Mouse (Mus musculus) kidney, adult 2 months (tissue): ENCODE measurements around the gene Nbeal2. TPM values are rescaled to one million over a fixed set of nuclear protein-coding genes. Genes with fewer than 3 reads are reported as not detected.

Experiments
- DNase-seq: peaks from one replicate; pipeline ENCODE4 v3.0.0; 2021
- H3K27ac ChIP-seq: fragments of 200-500 bp; 2 replicates; pipeline ENCODE4 v1.5.1; 2012; ENCODE audit warnings: low read depth, low read length, control low read depth, inconsistent platforms; ENCODE audit not compliant: insufficient read depth
- H3K27me3 ChIP-seq: fragments of 200-500 bp; replicated peaks from 2 replicates; pipeline ENCODE4 v1.6.1; 2012; ENCODE audit warnings: mild to moderate bottlenecking, moderate library complexity, low read length, inconsistent platforms; ENCODE audit not compliant: control insufficient read depth, insufficient read depth
- H3K36me3 ChIP-seq: fragments of 200-500 bp; 2 replicates; pipeline ENCODE4 v1.6.1; 2012; ENCODE audit warnings: mild to moderate bottlenecking, moderate library complexity, low read length, inconsistent platforms; ENCODE audit not compliant: control insufficient read depth, insufficient read depth
- H3K4me1 ChIP-seq: fragments of 200-500 bp; 2 replicates; pipeline ENCODE4 v1.6.1; 2011; ENCODE audit warnings: low read length; ENCODE audit not compliant: control insufficient read depth, insufficient read depth
- H3K4me3 ChIP-seq: fragments of 200-500 bp; 2 replicates; pipeline ENCODE4 v1.5.1; 2011; ENCODE audit warnings: mild to moderate bottlenecking, low read depth, low read length, control low read depth; ENCODE audit not compliant: insufficient read depth
- CTCF ChIP-seq: fragments of 200-500 bp; conservative IDR thresholded peaks from 2 replicates; pipeline ENCODE4 v1.5.1; 2011; ENCODE audit warnings: low read depth, mild to moderate bottlenecking, control low read depth, low read length, moderate library complexity, mixed read lengths; ENCODE audit not compliant: insufficient read depth, insufficient read length
- POLR2A ChIP-seq: fragments of 200-500 bp; IDR thresholded peaks from one replicate; pipeline ENCODE4 v1.6.1; 2011; ENCODE audit warnings: low read depth, low read length, control low read depth
- WGBS: fragments of 180-500 bp; shearing (Covaris S2); methylation state at CpG from one replicate; pipeline ENCODE4 v1.1.7; 2018; 5-methylcytosine and 5-hydroxymethylcytosine counted together
- polyA plus RNA-seq: library from polyadenylated mRNA; depleted of rRNA; stranded (reverse); fragments of >200 nt; gene quantifications from 2 replicates; pipeline ENCODE4 v1.2.3, GENCODE M21; 2012

Nbeal2 gene
- polyA plus RNA-seq, 1 experiment = 41.6 TPM

GRCm38 (mm10) chr9:110656249-110657221, 2.6 kb upstream of the Nbeal2 start, which contains the start of gene Ccdc12:
TSS of gene Ccdc12 (plus strand) at chr9:110656503.
- Histone ChIP-seq H3K27me3 (no peaks in the 10 kb centered on the region), H3K4me1 (peaks cover 37% of the 10 kb centered on the region), H3K27ac (peak within 1 kb of the TSS; percentile 97), H3K4me3 (peak within 1 kb of the TSS; percentile 71), H3K36me3 (no peaks in the 10 kb centered on the region)
- peak; percentile 99 for DNase-seq
- TF ChIP-seq CTCF = 0 out of 2 replicates have a peak, but pooled peaks have one; percentile 5
- peak; percentile 29 for TF ChIP-seq POLR2A
- under 1% methylated on average over 52 of the region's 52 CpGs for WGBS

- peaks cover 37% of the 10 kb centered on the region for H3K4me1 ChIP-seq
- DNase-seq = no peak
- no peaks in the 10 kb centered on the region for H3K36me3 ChIP-seq
- H3K27me3 ChIP-seq = no peaks in the 10 kb centered on the region
- 0 out of 2 replicates have a peak overlapping the region, but pooled peaks have one; percentile 9 for H3K4me3 ChIP-seq
- 76% methylated on average over 10 of the region's 10 CpGs for whole genome bisulfite sequencing
- TF ChIP-seq CTCF (no peak), POLR2A (no peak)
- H3K27ac ChIP-seq = peak overlapping the region; percentile 64
These were observed 1.7 kb upstream of the Nbeal2 start for GRCm38 (mm10) chr9:110655651-110656007.

- H3K36me3 ChIP-seq = no peaks in the 10 kb centered on the region
- H3K27ac ChIP-seq = peak overlapping the region; percentile 64; the same call in 1 of the 2 replicates
- DNase-seq = no peak
- H3K4me3 ChIP-seq = no peak overlapping the region
- no peaks in the 10 kb centered on the region for H3K27me3 ChIP-seq
- WGBS = 82% methylated on average over 19 of the region's 19 CpGs
- no peak for TF ChIP-seq CTCF
- TF ChIP-seq POLR2A = no peak
- peaks cover 37% of the 10 kb centered on the region for H3K4me1 ChIP-seq
These were observed 1.0 kb upstream of the Nbeal2 start for GRCm38 (mm10) chr9:110654726-110655650.

GRCm38 (mm10) chr9:110652963-110653654, 852 bp downstream of the Nbeal2 start:
- TF ChIP-seq POLR2A (no peak), CTCF (no peak)
- Histone ChIP-seq H3K27ac (peak overlapping the region; percentile 86), H3K36me3 (no peaks in the 10 kb centered on the region), H3K27me3 (no peaks in the 10 kb centered on the region), H3K4me1 (peaks cover 37% of the 10 kb centered on the region), H3K4me3 (peak overlapping the region; percentile 72)
- WGBS = 22% methylated on average over 14 of the region's 14 CpGs
- DNase-seq = no peak

GRCm38 (mm10) chr9:110651931-110652722, 1.8 kb downstream of the Nbeal2 start:
- no peaks in the 10 kb centered on the region for H3K27me3 ChIP-seq
- H3K36me3 ChIP-seq = no peaks in the 10 kb centered on the region
- peak overlapping the region; percentile 86 for H3K27ac ChIP-seq
- H3K4me1 ChIP-seq = peaks cover 34% of the 10 kb centered on the region
- 33% methylated on average over 13 of the region's 13 CpGs for WGBS
- TF ChIP-seq CTCF = 0 out of 2 replicates have a peak, but pooled peaks have one; percentile 22
- no peak for TF ChIP-seq POLR2A
- DNase-seq = peak; percentile 79
- peak overlapping the region; percentile 72 for H3K4me3 ChIP-seq

GRCm38 (mm10) chr9:110649775-110650174, 4.2 kb downstream of the Nbeal2 start:
- peaks cover 28% of the 10 kb centered on the region for H3K4me1 ChIP-seq
- DNase-seq = no peak
- H3K27me3 ChIP-seq = no peaks in the 10 kb centered on the region
- no peak for TF ChIP-seq POLR2A
- TF ChIP-seq CTCF = no peak
- no peaks in the 10 kb centered on the region for H3K36me3 ChIP-seq
- no peak overlapping the region for H3K4me3 ChIP-seq
- no peak overlapping the region for H3K27ac ChIP-seq
